Mouse (Mus musculus): Measurements from ENCODE around the gene Zfyve16. TPM values are rescaled to one million over a fixed set of nuclear protein-coding genes. Genes with fewer than 3 reads are reported as not detected.

Zfyve16 gene
- total and polyA plus RNA-seq, 3 experiments, result 4.1 to 4.5 TPM; not detected in 1

DNA sequence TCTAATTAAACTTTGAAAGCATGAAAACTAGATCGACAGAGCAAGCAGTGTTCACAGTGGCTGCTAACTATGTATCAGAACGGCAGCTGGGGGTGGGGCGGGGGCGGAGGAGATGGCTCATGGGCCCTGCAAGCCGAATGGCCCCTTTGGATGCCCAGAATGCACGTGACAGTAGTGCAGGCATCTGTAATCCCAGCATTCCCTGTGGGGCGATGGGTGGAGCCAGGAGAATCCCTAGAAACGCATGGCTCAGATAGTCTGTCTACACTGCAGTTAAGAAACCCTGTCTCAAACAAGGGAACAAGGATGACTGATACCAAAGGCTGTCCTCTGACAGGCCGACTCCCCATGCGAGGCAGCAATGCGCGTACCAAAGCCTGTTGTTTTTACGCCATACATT is 90.4 kb downstream of the Zfyve16 start:
- Histone ChIP-seq H3K36me3 (ENCODE audit: control insufficient read depth in 1 of 2, insufficient read depth in 2 of 2, low read length in 2 of 2) (no peaks in the 10 kb centered on the region), H3K4me1 (ENCODE audit: control insufficient read depth in 1 of 2, insufficient read depth in 2 of 2, low read length in 2 of 2) (no peaks in the 10 kb centered on the region), H3K9me3 (replicated peaks; ENCODE audit: insufficient read depth, low read length) (no peaks in the 10 kb centered on the region), H3K79me2 (ENCODE audit: control insufficient read depth, insufficient read depth, low read length, poor library complexity) (no peaks in the 10 kb centered on the region), H3K27ac (ENCODE audit: control insufficient read depth, low read depth, low read length) (no peak overlapping the region), H3K9ac (ENCODE audit: control insufficient read depth, low read depth, low read length, poor library complexity, severe bottlenecking) (no peak overlapping the region), H3K27me3 (ENCODE audit: control insufficient read depth in 1 of 2, insufficient read depth in 2 of 2, low read length in 2 of 2) (no peaks in the 10 kb centered on the region), H3K4me3 (ENCODE audit: control insufficient read depth in 1 of 2, insufficient read depth in 1 of 2, low read depth in 2 of 2, low read length in 2 of 2) (no peak overlapping the region)
- DNase-seq (ENCODE audit: low read depth, low spot score), result no peak
- no peak for TF ChIP-seq ZC3H11A (IDR thresholded peaks at IDR 0.05; ENCODE audit: low read depth, low read length)
- no peak for TF ChIP-seq MXI1 (IDR thresholded peaks at IDR 0.05; ENCODE audit: low read depth, low read length)
- no peak for TF ChIP-seq POLR2AphosphoS2 (IDR thresholded peaks at IDR 0.05; ENCODE audit: low read length)
- no peak for TF ChIP-seq ELF1 (IDR thresholded peaks at IDR 0.05; ENCODE audit: low read depth, low read length)
- TF ChIP-seq MEF2A (IDR thresholded peaks at IDR 0.05; ENCODE audit: extremely low read depth, insufficient replicate concordance, low read depth, low read length, poor library complexity, severe bottlenecking), result no peak
- no peak for TF ChIP-seq CHD2 (IDR thresholded peaks at IDR 0.05; ENCODE audit: low read length)
- TF ChIP-seq ZKSCAN1 (IDR thresholded peaks at IDR 0.05; ENCODE audit: low read depth, low read length), result no peak
- TF ChIP-seq E2F4 (IDR thresholded peaks at IDR 0.05; ENCODE audit: borderline replicate concordance, low read depth, low read length), result no peak
- no peak for TF ChIP-seq MAFK (IDR thresholded peaks at IDR 0.05; ENCODE audit: borderline replicate concordance, low read depth, low read length)
- TF ChIP-seq GABPA (IDR thresholded peaks at IDR 0.05; ENCODE audit: low read depth, low read length), result no peak
- no peak for TF ChIP-seq ZMIZ1 (IDR thresholded peaks at IDR 0.05; ENCODE audit: low read depth, low read length)
- no peak for TF ChIP-seq SIN3A (IDR thresholded peaks at IDR 0.05; ENCODE audit: low read length)

DNA sequence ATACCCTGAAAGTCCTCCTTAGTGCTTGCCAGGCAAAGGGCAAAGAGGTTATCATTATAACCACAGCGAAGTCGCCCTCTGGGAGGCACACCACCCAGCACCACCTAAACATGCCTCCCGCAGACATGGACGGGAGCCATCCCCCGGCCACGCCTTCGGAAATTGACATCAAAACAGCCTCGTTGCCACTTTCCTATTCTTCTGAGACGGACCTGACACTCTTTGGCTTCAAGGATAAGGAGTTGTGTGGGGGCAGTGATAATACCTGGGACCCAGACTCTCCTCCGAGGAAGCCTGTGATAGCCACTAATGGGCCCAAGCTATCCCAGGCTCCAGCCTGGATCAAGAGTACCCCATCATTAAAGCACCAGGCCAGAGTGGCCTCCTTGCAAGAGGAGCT is 92.0 kb downstream of the Zfyve16 start:
- H3K27ac ChIP-seq (ENCODE audit: control insufficient read depth, low read depth, low read length), result no peak overlapping the region
- H3K4me1 ChIP-seq (ENCODE audit: control insufficient read depth in 1 of 2, insufficient read depth in 2 of 2, low read length in 2 of 2), result no peaks in the 10 kb centered on the region
- H3K4me3 ChIP-seq (ENCODE audit: control insufficient read depth in 1 of 2, insufficient read depth in 1 of 2, low read depth in 2 of 2, low read length in 2 of 2), result no peak overlapping the region
- no peak for TF ChIP-seq ELF1 (IDR thresholded peaks at IDR 0.05; ENCODE audit: low read depth, low read length)
- TF ChIP-seq TBP (IDR thresholded peaks at IDR 0.05; ENCODE audit: low read depth, low read length), result no peak
- TF ChIP-seq TAL1 (IDR thresholded peaks at IDR 0.05; ENCODE audit: low read length), result no peak
- no peak for TF ChIP-seq MYC (IDR thresholded peaks at IDR 0.05; ENCODE audit: low read depth, low read length)
- no peak for TF ChIP-seq USF1 (IDR thresholded peaks at IDR 0.05; ENCODE audit: low read depth, low read length)
- no peak for TF ChIP-seq CTCF (IDR thresholded peaks at IDR 0.05 in 2 of 3, conservative IDR thresholded peaks at IDR 0.05 in 1 of 3; ENCODE audit: control insufficient read depth in 1 of 3, insufficient read depth in 1 of 3, low read depth in 2 of 3, low read length in 3 of 3, poor library complexity in 1 of 3, severe bottlenecking in 1 of 3)
- no peak for TF ChIP-seq POLR2AphosphoS5 (IDR thresholded peaks at IDR 0.05; ENCODE audit: borderline replicate concordance, low read depth, low read length)
- no peak for TF ChIP-seq MYB (IDR thresholded peaks at IDR 0.05; ENCODE audit: low read depth, low read length)
- no peaks in the 10 kb centered on the region for H3K36me3 ChIP-seq (ENCODE audit: control insufficient read depth in 1 of 2, insufficient read depth in 2 of 2, low read length in 2 of 2)
- H3K9me3 ChIP-seq (replicated peaks; ENCODE audit: insufficient read depth, low read length), result no peaks in the 10 kb centered on the region
- no peaks in the 10 kb centered on the region for H3K27me3 ChIP-seq (ENCODE audit: control insufficient read depth in 1 of 2, insufficient read depth in 2 of 2, low read length in 2 of 2)
- no peak overlapping the region for H3K9ac ChIP-seq (ENCODE audit: control insufficient read depth, low read depth, low read length, poor library complexity, severe bottlenecking)
- no peak for DNase-seq (ENCODE audit: low read depth, low spot score)
- no peaks in the 10 kb centered on the region for H3K79me2 ChIP-seq (ENCODE audit: control insufficient read depth, insufficient read depth, low read length, poor library complexity)

Other genes with a start within 250 kb of the Zfyve16 start
- gene Gm20379, start 224.9 kb downstream of the Zfyve16 start, total RNA-seq (2012; rRNA removed), result not detected in 2 replicates
- gene Gm20379, start 224.9 kb downstream of the Zfyve16 start, polyA plus RNA-seq (2012; ENCODE audit: insufficient read depth in 1 of 2, insufficient read length in 2 of 2, low read depth in 1 of 2, low replicate concordance in 2 of 2, missing spikeins in 1 of 2), result 1 to 10 TPM in 1 of 2 experiments, not detected in 1; 9.4 TPM
- 15.7 and 16.2 TPM in 2 replicates for gene Dhfr, start 176.1 kb downstream of the Zfyve16 start, total RNA-seq (2012; rRNA removed)
- 10 to 100 TPM; 17.4 to 63.1 TPM for gene Dhfr, start 176.1 kb downstream of the Zfyve16 start, polyA plus RNA-seq (2012; ENCODE audit: insufficient read depth in 1 of 2, insufficient read length in 2 of 2, low read depth in 1 of 2, low replicate concordance in 2 of 2, missing spikeins in 1 of 2)
- gene Msh3, start 175.9 kb downstream of the Zfyve16 start, total RNA-seq (2012; rRNA removed), result 14.4 and 15.0 TPM in 2 replicates
- gene Msh3, start 175.9 kb downstream of the Zfyve16 start, polyA plus RNA-seq (2012; ENCODE audit: insufficient read depth in 1 of 2, insufficient read length in 2 of 2, low read depth in 1 of 2, low replicate concordance in 2 of 2, missing spikeins in 1 of 2), result 10 to 100 TPM in 1 of 2 experiments, not detected in 1; 17.7 TPM
- not detected in 2 replicates for gene Ankrd34b, start 105.0 kb downstream of the Zfyve16 start, total RNA-seq (2012; rRNA removed)
- gene Ankrd34b, start 105.0 kb downstream of the Zfyve16 start, polyA plus RNA-seq (2012; ENCODE audit: insufficient read depth in 1 of 2, insufficient read length in 2 of 2, low read depth in 1 of 2, low replicate concordance in 2 of 2, missing spikeins in 1 of 2), result not detected
- 0.12 and 0.13 TPM in 2 replicates for gene Fam151b, start 46.9 kb downstream of the Zfyve16 start, total RNA-seq (2012; rRNA removed)
- gene Fam151b, start 46.9 kb downstream of the Zfyve16 start, polyA plus RNA-seq (2012; ENCODE audit: insufficient read depth in 1 of 2, insufficient read length in 2 of 2, low read depth in 1 of 2, low replicate concordance in 2 of 2, missing spikeins in 1 of 2), result 1 to 10 TPM in 1 of 2 experiments, not detected in 1; 1.4 TPM
- not detected in 2 replicates for gene Spz1, start 45.3 kb upstream of the Zfyve16 start, total RNA-seq (2012; rRNA removed)
- not detected for gene Spz1, start 45.3 kb upstream of the Zfyve16 start, polyA plus RNA-seq (2012; ENCODE audit: insufficient read depth in 1 of 2, insufficient read length in 2 of 2, low read depth in 1 of 2, low replicate concordance in 2 of 2, missing spikeins in 1 of 2)
- gene Serinc5, start 80.2 kb upstream of the Zfyve16 start, total RNA-seq (2012; rRNA removed), result 3.9 and 4.0 TPM in 2 replicates
- gene Serinc5, start 80.2 kb upstream of the Zfyve16 start, polyA plus RNA-seq (2012; ENCODE audit: insufficient read depth in 1 of 2, insufficient read length in 2 of 2, low read depth in 1 of 2, low replicate concordance in 2 of 2, missing spikeins in 1 of 2), result 1 to 10 TPM in 1 of 2 experiments, not detected in 1; 8.8 TPM

Measured in MEL (cell line).